Mouse (Mus musculus): ENCODE results near the gene Gm28041. TPM values are rescaled to one million over a fixed set of nuclear protein-coding genes. Genes with fewer than 3 reads are reported as not detected.
"Not testable (repeated sequence)": the region's sequence is repeated elsewhere in the genome, so short reads cannot be mapped to it uniquely, and the experiment has no call there.

Gm28041 gene
- total RNA-seq (2021): not detected

- peak; percentile 51 to 53 for DNase-seq (ENCODE audit: extremely low spot score in 1 of 2, low spot score in 2 of 2)
- intact Hi-C loops (cut with DNase I): loop anchor here (2.0 kb wide), 1 partner anchor 200 kb away; no protein-coding TSS in a partner anchor
Observed at GRCm38 (mm10) chr13:67375050-67375911, at the start of gene Gm28041, which contains the start of gene Zfp456. TSS of gene Gm28041 (minus strand) at chr13:67375733. TSS of gene Zfp456 (minus strand) at chr13:67375810.

GRCm38 (mm10) chr13:67422532-67422931, 47.0 kb upstream of the Gm28041 start:
- DNase-seq (ENCODE audit: extremely low spot score in 1 of 2, low spot score in 2 of 2); intact Hi-C loops (cut with DNase I): not testable (repeated sequence)

- intact Hi-C loops (cut with DNase I): no loop called here
- peak; percentile 30 to 36 for DNase-seq (ENCODE audit: extremely low spot score in 1 of 2, low spot score in 2 of 2)
Observed at GRCm38 (mm10) chr13:67421207-67421857, 45.8 kb upstream of the Gm28041 start, which contains the start of gene Zfp459. TSS of gene Zfp459 (minus strand) at chr13:67421418.

- intact Hi-C loops (cut with DNase I): no loop called here
Observed at GRCm38 (mm10) chr13:67420558-67421206, 45.1 kb upstream of the Gm28041 start.

GRCm38 (mm10) chr13:67416811-67417210, 41.3 kb upstream of the Gm28041 start:
- intact Hi-C loops (cut with DNase I): no loop called here
- no peak for DNase-seq (ENCODE audit: extremely low spot score in 1 of 2, low spot score in 2 of 2)

More at GRCm38 (mm10) chr13:67420558-67421206, 45.1 kb upstream of the Gm28041 start:
- DNase-seq (ENCODE audit: extremely low spot score in 1 of 2, low spot score in 2 of 2): no peak

- DNase-seq (ENCODE audit: extremely low spot score in 1 of 2, low spot score in 2 of 2): no peak
- intact Hi-C loops (cut with DNase I): no loop called here
Observed at GRCm38 (mm10) chr13:67415759-67416158, 40.2 kb upstream of the Gm28041 start.

- intact Hi-C loops (cut with DNase I); DNase-seq (ENCODE audit: extremely low spot score in 1 of 2, low spot score in 2 of 2): not testable (repeated sequence)
Observed at GRCm38 (mm10) chr13:67413634-67414033, 38.1 kb upstream of the Gm28041 start.

GRCm38 (mm10) chr13:67399183-67399903, 23.8 kb upstream of the Gm28041 start, which contains the start of gene Zfp429:
TSS of gene Zfp429 (minus strand) at chr13:67399819.
- intact Hi-C loops (cut with DNase I): not testable (repeated sequence)
- DNase-seq (ENCODE audit: extremely low spot score in 1 of 2, low spot score in 2 of 2): peak; percentile 62 to 81

GRCm38 (mm10) chr13:67376255-67376654, 722 bp upstream of the Gm28041 start:
- DNase-seq (ENCODE audit: extremely low spot score in 1 of 2, low spot score in 2 of 2); intact Hi-C loops (cut with DNase I): not testable (repeated sequence)

GRCm38 (mm10) chr13:67360131-67360744, 15.3 kb downstream of the Gm28041 start, which contains the start of the genes Gm28044 and Zfp953:
TSS of gene Gm28044 (minus strand) at chr13:67360536.
TSS of gene Zfp953 (minus strand) at chr13:67360605.
- intact Hi-C loops (cut with DNase I): no loop called here

GRCm38 (mm10) chr13:67351854-67352253, 23.7 kb downstream of the Gm28041 start:
- intact Hi-C loops (cut with DNase I): no loop called here
- no peak for DNase-seq (ENCODE audit: extremely low spot score in 1 of 2, low spot score in 2 of 2)

More at GRCm38 (mm10) chr13:67360131-67360744, 15.3 kb downstream of the Gm28041 start, which contains the start of the genes Gm28044 and Zfp953:
- DNase-seq (ENCODE audit: extremely low spot score in 1 of 2, low spot score in 2 of 2): peak; percentile 89

GRCm38 (mm10) chr13:67343422-67343821, 32.1 kb downstream of the Gm28041 start:
- intact Hi-C loops (cut with DNase I): no loop called here
- DNase-seq (ENCODE audit: extremely low spot score in 1 of 2, low spot score in 2 of 2): no peak

- no peak for DNase-seq (ENCODE audit: extremely low spot score in 1 of 2, low spot score in 2 of 2)
- intact Hi-C loops (cut with DNase I): no loop called here
Observed at GRCm38 (mm10) chr13:67332877-67333276, 42.7 kb downstream of the Gm28041 start.

GRCm38 (mm10) chr13:67332019-67332724, 43.4 kb downstream of the Gm28041 start, which contains the start of gene Zfp595:
TSS of gene Zfp595 (minus strand) at chr13:67332570.
- intact Hi-C loops (cut with DNase I): no loop called here
- DNase-seq (ENCODE audit: extremely low spot score in 1 of 2, low spot score in 2 of 2): peak; percentile 82 to 83

- DNase-seq (ENCODE audit: extremely low spot score in 1 of 2, low spot score in 2 of 2): no peak
- intact Hi-C loops (cut with DNase I): no loop called here
Observed at GRCm38 (mm10) chr13:67306718-67307117, 68.8 kb downstream of the Gm28041 start.

GRCm38 (mm10) chr13:67305822-67306672, 69.5 kb downstream of the Gm28041 start, which contains the start of gene Zfp457:
TSS of gene Zfp457 (minus strand) at chr13:67306485.
- intact Hi-C loops (cut with DNase I): no loop called here
- DNase-seq (ENCODE audit: extremely low spot score in 1 of 2, low spot score in 2 of 2): peak; percentile 89 to 92
